Mouse (Mus musculus) retina, postnatal 7 days (tissue): ENCODE measurements around the gene Hsd17b2.

Experiments used
- DNase-seq: peaks from one replicate; pipeline ENCODE4 v3.0.0-alpha.2; 2012; ENCODE audit warnings: low read depth, low spot score

Hsd17b2 gene

GRCm38 (mm10) chr8:117701859-117702258 lies at the start of gene Hsd17b2:
Gene Hsd17b2 (plus strand): TSS chr8:117701904.
- no peak for DNase-seq

- no peak for DNase-seq
Observed at GRCm38 (mm10) chr8:117652318-117652717, 49.4 kb upstream of the Hsd17b2 start.

- DNase-seq: no peak
Observed at GRCm38 (mm10) chr8:117658990-117659389, 42.7 kb upstream of the Hsd17b2 start.

GRCm38 (mm10) chr8:117660358-117661031 lies 41.2 kb upstream of the Hsd17b2 start:
- peak; percentile 3 for DNase-seq

GRCm38 (mm10) chr8:117667349-117668124 lies 34.2 kb upstream of the Hsd17b2 start:
- no peak for DNase-seq

GRCm38 (mm10) chr8:117670461-117670860 lies 31.2 kb upstream of the Hsd17b2 start:
- no peak for DNase-seq

- no peak for DNase-seq
Observed at GRCm38 (mm10) chr8:117672558-117672957, 29.1 kb upstream of the Hsd17b2 start.

GRCm38 (mm10) chr8:117673430-117673830 lies 28.3 kb upstream of the Hsd17b2 start, which contains the start of gene Sdr42e1:
Gene Sdr42e1 (minus strand): TSS chr8:117673689.
- peak; percentile 17 for DNase-seq

GRCm38 (mm10) chr8:117675171-117675570 lies 26.5 kb upstream of the Hsd17b2 start:
- DNase-seq: no peak

GRCm38 (mm10) chr8:117676460-117676859 lies 25.2 kb upstream of the Hsd17b2 start:
- DNase-seq: no peak

GRCm38 (mm10) chr8:117677011-117677410 lies 24.7 kb upstream of the Hsd17b2 start:
- no peak for DNase-seq

GRCm38 (mm10) chr8:117678650-117679049 lies 23.1 kb upstream of the Hsd17b2 start:
- no peak for DNase-seq

- no peak for DNase-seq
Observed at GRCm38 (mm10) chr8:117683925-117684472, 17.7 kb upstream of the Hsd17b2 start.

GRCm38 (mm10) chr8:117684504-117684903 lies 17.2 kb upstream of the Hsd17b2 start:
- DNase-seq: no peak

- DNase-seq: no peak
Observed at GRCm38 (mm10) chr8:117687890-117688289, 13.8 kb upstream of the Hsd17b2 start.

GRCm38 (mm10) chr8:117692131-117692530 lies 9.6 kb upstream of the Hsd17b2 start:
- no peak for DNase-seq

- no peak for DNase-seq
Observed at GRCm38 (mm10) chr8:117695636-117696035, 6.1 kb upstream of the Hsd17b2 start.

- DNase-seq: no peak
Observed at GRCm38 (mm10) chr8:117697248-117697647, 4.5 kb upstream of the Hsd17b2 start.

- no peak for DNase-seq
Observed at GRCm38 (mm10) chr8:117700699-117701098, 1.0 kb upstream of the Hsd17b2 start.

GRCm38 (mm10) chr8:117701246-117701645 lies 458 bp upstream of the Hsd17b2 start:
- DNase-seq: no peak

GRCm38 (mm10) chr8:117702701-117703100 lies 997 bp downstream of the Hsd17b2 start:
- DNase-seq: no peak

- no peak for DNase-seq
Observed at GRCm38 (mm10) chr8:117706141-117706540, 4.4 kb downstream of the Hsd17b2 start.

- DNase-seq: no peak
Observed at GRCm38 (mm10) chr8:117712226-117712625, 10.5 kb downstream of the Hsd17b2 start.
